Mouse (Mus musculus): ENCODE results near the gene 1600002K03Rik. TPM values are rescaled to one million over a fixed set of nuclear protein-coding genes. Genes with fewer than 3 reads are reported as not detected.

1600002K03Rik gene
- polyA plus RNA-seq, 1 experiment from 2014 or later: 16.3 TPM

- Histone ChIP-seq H3K4me1 (replicated peaks) (peaks cover 49% of the 10 kb centered on the region), H3K4me2 (peak overlapping the region; percentile 66; the same call in 1 of the 2 replicates), H3K4me3 (no peak overlapping the region), H3K9me3 (no peaks in the 10 kb centered on the region), H3K27me3 (no peaks in the 10 kb centered on the region), H3K27ac (replicated peaks) (no peak overlapping the region), H3K36me3 (peaks cover 30% of the 10 kb centered on the region), H3K9ac (no peak overlapping the region)
- no peak for ATAC-seq (ENCODE audit: low read depth)
- 88% methylated on average over 10 of the region's 10 CpGs for WGBS
Measured at GRCm38 (mm10) chr10:80173955-80174640, 1.4 kb downstream of the 1600002K03Rik start.

- Histone ChIP-seq H3K27me3 (no peaks in the 10 kb centered on the region), H3K36me3 (peaks cover 28% of the 10 kb centered on the region), H3K9ac (0 out of 2 replicates have a peak overlapping the region, but pooled peaks have one; percentile 22), H3K27ac (replicated peaks) (no peak overlapping the region), H3K4me2 (no peak overlapping the region), H3K4me1 (replicated peaks) (peaks cover 43% of the 10 kb centered on the region), H3K9me3 (no peaks in the 10 kb centered on the region), H3K4me3 (no peak overlapping the region)
- WGBS: 75% methylated on average over 2 of the region's 2 CpGs
- ATAC-seq (ENCODE audit: low read depth): no peak
Measured at GRCm38 (mm10) chr10:80174705-80175104, 2.0 kb downstream of the 1600002K03Rik start.

DNA sequence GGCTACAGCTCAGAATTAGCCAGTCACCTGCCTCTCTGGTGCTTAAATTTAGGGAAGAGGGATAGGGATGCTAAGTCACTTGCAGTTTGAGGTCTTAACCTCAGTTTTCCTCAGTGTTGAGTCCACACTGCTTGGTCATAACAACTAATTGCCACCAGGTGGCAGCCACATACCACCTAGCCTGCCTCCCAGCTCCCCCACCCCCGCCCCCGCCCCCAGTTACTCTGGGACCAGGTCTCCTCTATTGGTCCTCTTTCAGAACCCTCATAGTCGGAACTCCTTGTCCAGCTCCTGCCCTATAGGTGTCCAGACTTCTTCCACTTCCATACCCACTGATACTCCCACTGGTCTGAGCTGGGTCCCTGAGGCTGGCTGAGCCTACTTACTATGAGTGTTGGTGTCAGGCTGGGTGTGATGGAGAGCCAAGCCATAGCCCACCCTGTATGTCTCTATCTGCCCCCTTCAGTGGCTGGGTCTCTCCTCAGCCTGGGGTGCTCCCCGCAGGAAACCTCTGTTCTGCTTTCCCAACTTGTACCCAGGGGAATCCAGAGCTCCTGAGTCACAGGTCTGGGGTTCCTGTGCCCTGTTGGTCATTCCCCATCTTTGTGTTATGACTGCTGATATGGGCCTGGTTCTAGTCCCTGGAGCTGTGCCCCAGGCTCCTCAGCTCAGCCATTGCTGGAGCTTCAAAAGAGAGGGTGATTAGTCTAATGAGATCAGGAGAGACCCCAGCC, 3.0 kb downstream of the 1600002K03Rik start:
- 20% methylated on average over 4 of the region's 4 CpGs for WGBS
- no peaks in the 10 kb centered on the region for H3K9me3 ChIP-seq
- H3K36me3 ChIP-seq: peaks cover 18% of the 10 kb centered on the region
- H3K4me2 ChIP-seq: no peak overlapping the region
- no peak for ATAC-seq (ENCODE audit: low read depth)
- H3K4me3 ChIP-seq: no peak overlapping the region
- no peak overlapping the region for H3K27ac ChIP-seq (replicated peaks)
- 0 out of 2 replicates have a peak overlapping the region, but pooled peaks have one; percentile 6 for H3K9ac ChIP-seq
- no peaks in the 10 kb centered on the region for H3K27me3 ChIP-seq
- peaks cover 42% of the 10 kb centered on the region for H3K4me1 ChIP-seq (replicated peaks)

DNA sequence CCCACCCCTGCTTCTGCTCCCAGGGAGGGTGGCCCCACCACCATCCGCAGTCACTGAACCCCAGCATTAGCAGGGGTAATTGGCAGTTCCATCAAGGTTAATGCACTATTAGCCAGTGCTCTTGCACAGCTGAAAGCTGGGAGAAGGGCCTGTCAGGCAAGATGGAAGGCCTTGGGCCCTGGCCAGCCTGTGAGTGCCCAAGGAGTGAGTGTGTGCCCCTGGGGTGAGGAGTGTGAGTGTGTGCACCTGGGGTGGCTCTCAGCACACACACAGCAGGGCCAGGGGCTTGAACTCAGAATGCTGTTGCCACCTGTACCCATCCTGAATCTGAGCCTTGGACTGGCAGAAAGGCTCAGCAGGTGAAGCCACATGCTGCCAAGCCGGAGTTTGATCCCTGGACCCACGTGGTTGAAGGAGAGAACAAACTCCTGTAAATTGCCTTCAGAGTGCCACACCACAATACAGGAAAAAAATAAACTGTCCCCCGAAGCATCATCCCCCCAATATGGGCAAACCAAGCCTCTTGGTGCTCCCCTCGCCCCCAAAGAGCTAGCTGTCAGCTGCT, 3.6 kb downstream of the 1600002K03Rik start:
- Histone ChIP-seq H3K27ac (replicated peaks) (no peak overlapping the region), H3K4me3 (no peak overlapping the region)

DNA sequence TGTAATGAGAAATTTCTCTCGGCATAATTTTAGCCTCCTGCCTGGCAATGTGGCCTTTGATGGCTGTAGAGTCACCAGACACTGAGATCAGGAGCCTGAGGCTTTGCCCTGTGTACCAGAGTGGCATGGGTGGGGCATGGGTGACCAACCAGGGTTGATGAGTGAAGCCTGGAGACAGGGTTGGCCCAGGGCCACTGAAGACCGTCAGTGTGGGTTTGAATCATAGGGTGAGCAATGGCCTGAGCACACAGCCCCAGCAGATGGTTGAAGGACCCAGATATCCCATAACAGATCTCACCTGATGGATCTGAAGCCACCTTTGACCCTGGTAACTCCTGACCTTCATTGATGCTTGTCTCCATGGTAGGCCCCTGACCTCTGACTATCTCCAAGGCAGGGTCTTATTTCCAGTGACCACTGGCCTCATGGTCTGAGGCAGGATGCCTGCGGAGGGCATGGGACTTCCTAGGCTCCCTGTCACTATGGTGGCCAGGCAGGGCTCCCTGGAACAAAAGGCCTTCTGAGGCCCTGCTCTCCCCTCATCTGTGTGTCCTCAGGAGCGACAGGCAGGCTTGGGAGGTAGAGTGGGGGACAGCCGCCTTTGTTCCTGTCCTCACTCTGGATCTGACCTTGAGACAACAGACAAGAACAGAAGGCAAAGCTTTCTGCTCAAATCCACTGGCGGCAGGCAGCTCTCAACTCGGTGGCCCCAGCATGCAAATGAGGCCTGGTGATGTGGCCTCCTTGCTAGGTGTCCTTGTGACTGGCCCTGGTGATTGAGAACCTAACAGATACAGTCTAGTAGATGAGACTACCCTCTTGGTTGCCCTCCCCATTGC, 4.9 kb downstream of the 1600002K03Rik start:
- no peak overlapping the region for H3K4me3 ChIP-seq
- H3K9me3 ChIP-seq: no peaks in the 10 kb centered on the region
- no peaks in the 10 kb centered on the region for H3K27me3 ChIP-seq
- H3K27ac ChIP-seq (replicated peaks): no peak overlapping the region
- H3K9ac ChIP-seq: peak overlapping the region; percentile 31; the same call in 1 of the 2 replicates
- H3K36me3 ChIP-seq: 0 out of 2 replicates have a peak, but pooled peaks cover 3% of the 10 kb centered on the region
- no peak overlapping the region for H3K4me2 ChIP-seq
- H3K4me1 ChIP-seq (replicated peaks): peaks cover 42% of the 10 kb centered on the region
- no peak for ATAC-seq (ENCODE audit: low read depth)
- 67% methylated on average over 7 of the region's 7 CpGs for WGBS

More for the DNA sequence above, 3.6 kb downstream of the 1600002K03Rik start:
- no peaks in the 10 kb centered on the region for H3K27me3 ChIP-seq
- no peaks in the 10 kb centered on the region for H3K9me3 ChIP-seq
- H3K36me3 ChIP-seq: peaks cover 13% of the 10 kb centered on the region
- H3K9ac ChIP-seq: 0 out of 2 replicates have a peak overlapping the region, but pooled peaks have one; percentile 6
- H3K4me2 ChIP-seq: no peak overlapping the region
- whole genome bisulfite sequencing: 80% methylated on average over 5 of the region's 5 CpGs
- ATAC-seq (ENCODE audit: low read depth): no peak
- H3K4me1 ChIP-seq (replicated peaks): peaks cover 42% of the 10 kb centered on the region

GRCm38 (mm10) chr10:80179068-80180051, 6.6 kb downstream of the 1600002K03Rik start, which contains the start of gene Efna2:
TSS of gene Efna2 (plus strand) at chr10:80179482.
- Histone ChIP-seq H3K27ac (replicated peaks) (peak within 1 kb of the TSS; percentile 85), H3K4me2 (peak within 1 kb of the TSS; percentile 93), H3K27me3 (no peaks in the 10 kb centered on the region), H3K9ac (peak within 1 kb of the TSS; percentile 98), H3K4me3 (peak within 1 kb of the TSS; percentile 89), H3K36me3 (peaks cover 10% of the 10 kb centered on the region; the same call in 1 of the 2 replicates), H3K4me1 (replicated peaks) (peaks cover 34% of the 10 kb centered on the region), H3K9me3 (no peaks in the 10 kb centered on the region)
- WGBS: 1% methylated on average over 103 of the region's 106 CpGs
- ATAC-seq (ENCODE audit: low read depth): peak; percentile 68

GRCm38 (mm10) chr10:80180288-80180687, 7.5 kb downstream of the 1600002K03Rik start:
- no peak for ATAC-seq (ENCODE audit: low read depth)
- peak overlapping the region; percentile 93 for H3K4me2 ChIP-seq
- WGBS: 51% methylated on average over 6 of the region's 6 CpGs

DNA sequence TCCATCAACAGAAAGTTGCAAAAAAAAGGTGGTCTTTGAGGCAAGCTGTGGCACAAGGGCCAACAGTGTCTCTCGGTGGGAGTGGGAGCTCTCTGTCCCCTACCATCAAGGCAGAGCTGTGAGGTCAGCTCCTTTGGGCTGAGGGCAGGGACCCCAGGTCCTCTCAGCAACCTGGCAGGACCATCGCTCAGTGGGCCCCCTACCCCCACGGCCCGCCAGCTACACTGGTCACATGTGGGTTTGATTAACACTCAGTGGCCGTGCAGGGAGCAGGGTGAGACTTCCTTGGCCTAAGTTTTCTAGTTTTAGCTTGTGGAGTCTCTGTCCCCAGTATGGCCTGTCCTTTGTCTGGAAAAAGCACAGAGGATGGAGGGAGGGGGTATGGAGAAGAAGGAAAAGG, 8.1 kb downstream of the 1600002K03Rik start:
- H3K4me3 ChIP-seq: peak overlapping the region; percentile 89
- H3K9me3 ChIP-seq: no peaks in the 10 kb centered on the region
- 54% methylated on average over 5 of the region's 5 CpGs for WGBS
- H3K4me1 ChIP-seq (replicated peaks): peaks cover 42% of the 10 kb centered on the region
- peak overlapping the region; percentile 98 for H3K9ac ChIP-seq
- H3K27ac ChIP-seq (replicated peaks): 0 out of 2 replicates have a peak overlapping the region, but pooled peaks have one; percentile 0
- H3K4me2 ChIP-seq: peak overlapping the region; percentile 93
- no peak for ATAC-seq (ENCODE audit: low read depth)
- peaks cover 7% of the 10 kb centered on the region; the same call in 1 of the 2 replicates for H3K36me3 ChIP-seq
- no peaks in the 10 kb centered on the region for H3K27me3 ChIP-seq

More at GRCm38 (mm10) chr10:80180288-80180687, 7.5 kb downstream of the 1600002K03Rik start:
- H3K27ac ChIP-seq (replicated peaks): no peak overlapping the region
- H3K36me3 ChIP-seq: peaks cover 7% of the 10 kb centered on the region; the same call in 1 of the 2 replicates
- peak overlapping the region; percentile 98 for H3K9ac ChIP-seq
- no peaks in the 10 kb centered on the region for H3K9me3 ChIP-seq
- H3K27me3 ChIP-seq: no peaks in the 10 kb centered on the region
- peaks cover 39% of the 10 kb centered on the region for H3K4me1 ChIP-seq (replicated peaks)
- peak overlapping the region; percentile 89 for H3K4me3 ChIP-seq

- no peak overlapping the region for H3K4me3 ChIP-seq
- WGBS: 95% methylated on average over 7 of the region's 7 CpGs
- no peak overlapping the region for H3K27ac ChIP-seq (replicated peaks)
- no peaks in the 10 kb centered on the region; the same call in none of the 2 replicates for H3K27me3 ChIP-seq
- peaks cover 18% of the 10 kb centered on the region for H3K36me3 ChIP-seq
- H3K9me3 ChIP-seq: no peaks in the 10 kb centered on the region
- H3K4me2 ChIP-seq: 0 out of 2 replicates have a peak overlapping the region, but pooled peaks have one; percentile 93
- peaks cover 43% of the 10 kb centered on the region for H3K4me1 ChIP-seq (replicated peaks)
- H3K9ac ChIP-seq: no peak overlapping the region
- ATAC-seq (ENCODE audit: low read depth): no peak
Measured at GRCm38 (mm10) chr10:80182547-80182946, 9.8 kb downstream of the 1600002K03Rik start.

DNA sequence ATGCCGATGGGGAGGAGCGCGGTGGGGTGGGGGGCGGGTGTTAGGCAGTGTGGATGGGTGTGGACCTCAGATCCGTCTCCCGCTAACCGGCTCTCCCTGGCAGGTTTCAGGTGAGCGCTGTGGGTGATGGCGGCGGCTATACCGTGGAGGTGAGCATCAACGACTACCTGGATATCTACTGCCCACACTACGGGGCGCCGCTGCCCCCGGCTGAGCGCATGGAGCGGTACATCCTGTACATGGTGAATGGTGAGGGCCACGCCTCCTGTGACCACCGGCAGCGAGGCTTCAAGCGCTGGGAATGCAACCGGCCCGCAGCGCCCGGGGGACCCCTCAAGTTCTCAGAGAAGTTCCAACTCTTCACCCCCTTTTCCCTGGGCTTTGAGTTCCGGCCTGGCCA, 13.9 kb downstream of the 1600002K03Rik start:
- H3K9me3 ChIP-seq: no peaks in the 10 kb centered on the region
- no peaks in the 10 kb centered on the region; the same call in none of the 2 replicates for H3K27me3 ChIP-seq
- H3K9ac ChIP-seq: no peak overlapping the region
- peaks cover 35% of the 10 kb centered on the region for H3K36me3 ChIP-seq
- no peak overlapping the region for H3K4me2 ChIP-seq
- no peak overlapping the region for H3K4me3 ChIP-seq
- ATAC-seq (ENCODE audit: low read depth): no peak
- WGBS: 31% methylated on average over 27 of the region's 27 CpGs
- no peak overlapping the region for H3K27ac ChIP-seq (replicated peaks)
- H3K4me1 ChIP-seq (replicated peaks): peaks cover 47% of the 10 kb centered on the region

Measured in neural tube, embryonic 13.5 days (tissue).